Mouse (Mus musculus): Measurements from ENCODE around the gene Mylk3. TPM values are rescaled to one million over a fixed set of nuclear protein-coding genes. Genes with fewer than 3 reads are reported as not detected.

Gene Mylk3
- polyA plus RNA-seq (2012; ENCODE audit: low replicate concordance): 8.4 and 11.1 TPM in 2 replicates

DNA sequence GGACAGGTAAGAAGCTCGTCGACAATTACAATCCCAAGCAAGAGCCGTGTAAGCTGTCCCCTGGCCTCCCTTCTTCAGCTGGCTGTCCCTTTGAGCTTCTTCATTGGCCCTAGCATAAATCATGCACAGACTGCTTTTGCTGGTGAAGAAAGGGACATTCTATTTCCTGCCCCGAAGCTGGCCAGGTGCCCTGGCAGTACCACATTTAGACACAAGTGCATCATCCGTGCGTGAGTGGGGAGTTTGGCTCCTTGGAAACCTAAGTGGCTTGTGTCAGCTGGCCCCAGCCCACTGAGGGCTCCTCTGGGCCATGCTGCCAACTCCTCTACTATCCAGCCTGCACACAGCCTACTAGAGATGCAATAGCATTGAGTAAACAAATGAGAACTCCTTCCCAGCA lies at the start of gene Mylk3:
Mylk3 (minus strand) TSS at position 141 of the 400 bp plus-strand sequence.

DNA sequence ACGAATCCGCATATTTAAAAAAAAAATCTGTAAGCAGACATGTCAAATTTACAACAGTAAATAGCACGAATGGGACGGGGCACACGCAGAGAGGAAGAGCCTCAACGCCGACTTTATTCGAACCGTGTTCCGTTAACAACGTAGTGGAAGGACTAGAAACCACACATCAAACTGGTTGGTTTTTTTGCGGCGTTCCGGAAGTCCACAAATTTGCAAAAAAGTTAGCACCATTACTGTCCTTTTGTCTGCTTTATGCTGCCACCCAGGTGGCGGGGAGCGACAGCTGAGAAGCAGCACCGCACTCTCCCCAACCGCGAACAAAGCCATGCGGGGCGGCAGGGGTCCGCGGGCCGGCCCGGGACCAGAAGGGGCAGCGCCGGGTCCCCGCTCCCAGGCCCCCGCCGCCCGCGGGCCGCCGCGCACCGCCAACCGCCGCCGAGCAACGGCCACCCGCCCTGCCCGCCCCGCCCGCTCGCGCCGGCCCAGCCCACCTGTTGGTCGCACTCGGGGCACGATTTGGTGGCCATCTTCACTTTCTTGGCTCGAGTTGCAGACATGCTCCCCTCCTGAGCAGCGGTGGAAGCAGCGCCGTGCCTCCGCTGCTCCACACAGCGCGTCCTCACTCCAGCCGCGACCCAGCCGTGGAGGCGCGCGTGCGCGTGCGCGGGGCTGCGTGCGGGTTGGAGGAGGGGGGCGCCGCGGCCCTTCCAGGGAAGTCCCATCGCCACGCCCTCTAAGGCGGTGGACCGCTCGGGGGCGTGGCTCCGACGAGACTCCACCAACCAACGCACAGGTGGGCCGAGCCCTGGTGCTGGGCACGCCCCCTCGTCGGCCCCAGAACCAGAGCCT lies 46.2 kb upstream of the Mylk3 start, which contains the start of gene 4921524J17Rik:
4921524J17Rik (minus strand) TSS at position 666 of the 849 bp plus-strand sequence.

DNA sequence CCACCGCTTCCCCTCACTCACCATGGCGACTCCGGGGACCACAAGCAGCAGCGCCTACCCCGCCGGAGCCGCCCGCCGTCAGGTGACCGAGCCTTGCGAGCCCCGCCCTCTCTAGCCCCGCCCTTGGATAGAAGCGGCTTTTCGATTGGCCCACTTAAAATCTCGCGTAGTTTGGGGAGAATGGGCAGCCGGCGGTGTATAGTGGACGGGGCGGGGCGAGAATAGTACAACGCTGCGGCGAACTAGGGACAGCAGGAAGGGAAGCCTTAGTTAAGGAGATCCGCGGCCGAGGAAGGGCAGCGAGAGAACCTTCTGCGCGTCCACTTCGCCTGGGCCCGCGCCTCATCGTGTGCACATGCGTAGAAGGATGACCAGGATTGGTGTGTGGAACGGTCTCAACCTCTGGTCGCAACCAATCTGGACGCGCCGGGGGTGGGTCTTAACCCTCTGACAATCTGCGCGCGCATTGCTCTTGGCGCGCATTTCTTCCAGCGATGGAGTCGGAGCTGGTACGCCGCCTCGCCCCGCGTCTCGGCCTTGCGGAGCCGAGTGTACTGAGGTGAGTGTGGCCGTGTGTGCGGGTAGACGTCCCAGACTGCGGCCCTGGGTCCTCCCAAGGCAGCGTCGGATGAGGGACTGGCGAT lies 86.6 kb downstream of the Mylk3 start, which contains the start of the genes Orc6 and Vps35:
Orc6 (plus strand) TSS at position 199 of the 644 bp plus-strand sequence.
Vps35 (minus strand) TSS at position 369 of the 644 bp plus-strand sequence.

Other genes starting within 250 kb of the Mylk3 start
- not detected in 2 replicates for gene Cks1brt, start 234.4 kb downstream of the Mylk3 start, polyA plus RNA-seq (2012; ENCODE audit: low replicate concordance)
- not detected in 2 replicates for gene Olfr371, start 160.4 kb downstream of the Mylk3 start, polyA plus RNA-seq (2012; ENCODE audit: low replicate concordance)
- gene Orc6, start 86.7 kb downstream of the Mylk3 start, polyA plus RNA-seq (2012; ENCODE audit: low replicate concordance): 1.2 and 8.4 TPM in 2 replicates
- gene Vps35, start 86.5 kb downstream of the Mylk3 start, polyA plus RNA-seq (2012; ENCODE audit: low replicate concordance): 0.91 and 9.3 TPM in 2 replicates
- 4.7 and 13.0 TPM in 2 replicates for gene 4921524J17Rik, start 46.5 kb upstream of the Mylk3 start, polyA plus RNA-seq (2012; ENCODE audit: low replicate concordance)
- gene Gpt2, start 106.2 kb upstream of the Mylk3 start, polyA plus RNA-seq (2012; ENCODE audit: low replicate concordance): 1.2 and 6.2 TPM in 2 replicates
- gene Dnaja2, start 169.0 kb upstream of the Mylk3 start, polyA plus RNA-seq (2012; ENCODE audit: low replicate concordance): 35.8 and 63.2 TPM in 2 replicates

Data from leukemia stem cell, adult 10-12 weeks (primary cell).